8 mouse cellular contexts compared by ENCODE assay signal in genomic region chr17:3114720-3115379, GRCm38 (mm10). TPM values are rescaled to one million over a fixed set of nuclear protein-coding genes. Genes with fewer than 3 reads are reported as not detected.
A peak's percentile ranks its signal among the peaks of the same experiment; 100 is the strongest.
DNase-seq lines count a peak whose midpoint lies in the region; ATAC-seq lines count a peak whose summit lies in the region.

Gene Scaf8, plus strand, starts transcription at chr17:3114972.

- 0 out of 2 replicates have a peak, but pooled peaks cover 4% of the 10 kb centered on the region for H3K9me3 ChIP-seq in hindbrain, embryonic 10.5 days

- peak within 1 kb of the TSS; percentile 99 for H3K27ac ChIP-seq in hindbrain, embryonic 10.5 days

- WGBS in hindbrain, embryonic 10.5 days = under 1% methylated on average over 91 of the region's 91 CpGs

- DNase-seq in MEL-GATA-1-ER (ENCODE audit: extremely low read depth, low read depth) = peak; percentile 68
- peak; percentile 92 for DNase-seq in cerebellum, adult 8-10 months
- peak; percentile 92 for DNase-seq in hindbrain, embryonic 10.5 days (ENCODE audit: low spot score)
- DNase-seq in layer of hippocampus, postnatal 10 days (ENCODE audit: low spot score in 2 of 2) = peak; percentile 96 to 97
- peak; percentile 94 for DNase-seq in lung, postnatal 10 days
- DNase-seq in ovary, postnatal 36 days (ENCODE audit: low spot score) = peak; percentile 95
- DNase-seq in thymus, postnatal 25 days = peak; percentile 95

- peaks cover 22% of the 10 kb centered on the region for H3K4me1 ChIP-seq in hindbrain, embryonic 10.5 days (replicated peaks)

- no peaks in the 10 kb centered on the region for H3K27me3 ChIP-seq in hindbrain, embryonic 10.5 days (ENCODE audit: insufficient read depth, poor library complexity, severe bottlenecking)

- H3K36me3 ChIP-seq in hindbrain, embryonic 10.5 days = peaks cover 35% of the 10 kb centered on the region

- peak; percentile 82 for ATAC-seq in frontal cortex, adult (ENCODE audit: low TSS enrichment)

- H3K4me3 ChIP-seq in hindbrain, embryonic 10.5 days = peak within 1 kb of the TSS; percentile 97

RNA-seq across cellular contexts. Expression of gene Scaf8, which starts in this region (rescaled TPM):
- 18.7 and 21.1 TPM in 2 replicates for polyA plus RNA-seq in hindbrain, embryonic 10.5 days (2016; fragmentation: Nextera tagmentation; extraction: Ambion mirVana)
- total RNA-seq in layer of hippocampus, postnatal 10 days (2021) = 10 to 100 TPM; 58.0 to 60.2 TPM

Comparison
In these comparisons a context has a peak if more than half of its experiments do, and no peak if none do; other contexts are left out.
1. Peak in every context shown above with its lines: DNase-seq, ATAC-seq, H3K4me3 ChIP-seq and H3K27ac ChIP-seq.